Mouse (Mus musculus): ENCODE results near the gene Olfr124. TPM values are rescaled to one million over a fixed set of nuclear protein-coding genes. Genes with fewer than 3 reads are reported as not detected.

The Olfr124 gene
- polyA plus RNA-seq (2017; shearing (Covaris generic)): not detected

GRCm38 (mm10) chr17:37799588-37799987 lies at the start of gene Olfr124:
TSS of gene Olfr124 (plus strand) at chr17:37799888.

GRCm38 (mm10) chr17:37768307-37768706 lies 31.4 kb upstream of the Olfr124 start, which contains the start of gene Olfr122:
TSS of gene Olfr122 (plus strand) at chr17:37768607.

GRCm38 (mm10) chr17:37793229-37793628 lies 6.5 kb upstream of the Olfr124 start, which contains the start of gene Olfr123:
TSS of gene Olfr123 (plus strand) at chr17:37793529.

GRCm38 (mm10) chr17:37832649-37833048 lies 33.0 kb downstream of the Olfr124 start, which contains the start of gene Olfr125:
TSS of gene Olfr125 (plus strand) at chr17:37832949.

GRCm38 (mm10) chr17:37847183-37847582 lies 47.5 kb downstream of the Olfr124 start, which contains the start of gene Olfr126:
TSS of gene Olfr126 (plus strand) at chr17:37847483.

Other genes with a start within 250 kb of the Olfr124 start
- not detected for gene Olfr112, start 230.4 kb upstream of the Olfr124 start, polyA plus RNA-seq (2017; shearing (Covaris generic))
- under 1 TPM in 1 of 2 experiments, not detected in 1; 0.17 TPM for gene Olfr113, start 222.2 kb upstream of the Olfr124 start, polyA plus RNA-seq (2017; shearing (Covaris generic))
- not detected for gene Olfr114, start 207.1 kb upstream of the Olfr124 start, polyA plus RNA-seq (2017; shearing (Covaris generic))
- not detected for gene Olfr115, start 172.8 kb upstream of the Olfr124 start, polyA plus RNA-seq (2017; shearing (Covaris generic))
- gene Olfr116, start 172.7 kb upstream of the Olfr124 start, polyA plus RNA-seq (2017; shearing (Covaris generic)): not detected
- under 1 TPM; 0.15 to 0.19 TPM for gene Olfr117, start 136.1 kb upstream of the Olfr124 start, polyA plus RNA-seq (2017; shearing (Covaris generic))
- under 1 TPM; 0.12 to 0.53 TPM for gene Olfr118, start 132.9 kb upstream of the Olfr124 start, polyA plus RNA-seq (2017; shearing (Covaris generic))
- not detected for gene Olfr119, start 103.3 kb upstream of the Olfr124 start, polyA plus RNA-seq (2017; shearing (Covaris generic))
- under 1 TPM in 1 of 2 experiments, not detected in 1; 0.13 TPM for gene Olfr120, start 78.1 kb upstream of the Olfr124 start, polyA plus RNA-seq (2017; shearing (Covaris generic))
- gene Olfr121, start 51.0 kb upstream of the Olfr124 start, polyA plus RNA-seq (2017; shearing (Covaris generic)): not detected
- gene Olfr122, start 31.3 kb upstream of the Olfr124 start, polyA plus RNA-seq (2017; shearing (Covaris generic)): under 1 TPM in 1 of 2 experiments, not detected in 1; 0.11 TPM
- under 1 TPM; 0.23 to 0.89 TPM for gene Olfr123, start 6.4 kb upstream of the Olfr124 start, polyA plus RNA-seq (2017; shearing (Covaris generic))
- gene Olfr125, start 33.1 kb downstream of the Olfr124 start, polyA plus RNA-seq (2017; shearing (Covaris generic)): not detected
- under 1 TPM in 1 of 2 experiments, not detected in 1; 0.40 TPM for gene Olfr126, start 47.6 kb downstream of the Olfr124 start, polyA plus RNA-seq (2017; shearing (Covaris generic))
- gene Olfr127, start 100.5 kb downstream of the Olfr124 start, polyA plus RNA-seq (2017; shearing (Covaris generic)): 1 to 10 TPM in 1 of 2 experiments, under 1 TPM in 1; 0.10 to 1.0 TPM
- under 1 TPM; 0.18 to 0.78 TPM for gene Olfr128, start 120.7 kb downstream of the Olfr124 start, polyA plus RNA-seq (2017; shearing (Covaris generic))
- not detected for gene Olfr761, start 153.2 kb downstream of the Olfr124 start, polyA plus RNA-seq (2017; shearing (Covaris generic))